Mouse (Mus musculus) embryonic fibroblast, embryonic 13.5 days (primary cell): ENCODE data around the gene 1700069L16Rik.

Experiments used
- CTCF ChIP-seq: IDR thresholded peaks from 2 replicates; pipeline ENCODE4 v1.5.1; 2011; ENCODE audit warnings: mild to moderate bottlenecking, control low read depth, low read length, moderate library complexity, borderline replicate concordance; ENCODE audit not compliant: insufficient read depth
- POLR2A ChIP-seq: IDR thresholded peaks from 2 replicates; pipeline ENCODE4 v1.6.1; 2011; ENCODE audit warnings: low read depth, mild to moderate bottlenecking, control low read depth, low read length, moderate library complexity

GRCm38 (mm10) chr5:113681219-113681618 lies 43.4 kb downstream of the 1700069L16Rik start:
- TF ChIP-seq CTCF (no peak), POLR2A (no peak)
